Mouse (Mus musculus) forebrain, embryonic 15.5 days (tissue): ENCODE measurements at regions not wholly inside any gene's neighbourhood (a gene's known extent, or its start where the extent isn't known, plus 50 kb on each side); places are given as distances from the start of the nearest gene placed in this dataset.

ENCODE experiments used
- ATAC-seq: fragments of 200-750 bp; cut with Nextera tagmentation; replicated peaks from 2 replicates; pipeline ENCODE4 v1.8.0; 2017; ENCODE audit warnings: mild to moderate bottlenecking, moderate TSS enrichment, moderate library complexity
- H3K27ac ChIP-seq: fragments of 300-500 bp; sonication (generic); replicated peaks from 2 replicates; pipeline ENCODE4 v1.5.1; 2015; ENCODE audit warnings: mild to moderate bottlenecking, inconsistent platforms
- H3K27me3 ChIP-seq: fragments of 300-500 bp; sonication (generic); 2 replicates; pipeline ENCODE4 v1.6.1; 2015; ENCODE audit warnings: inconsistent platforms
- H3K36me3 ChIP-seq: fragments of 300-500 bp; sonication (generic); 2 replicates; pipeline ENCODE4 v1.6.1; 2015; ENCODE audit warnings: mild to moderate bottlenecking, inconsistent platforms
- H3K4me1 ChIP-seq: fragments of 300-500 bp; sonication (generic); 2 replicates; pipeline ENCODE4 v1.6.1; 2015; ENCODE audit warnings: inconsistent platforms
- H3K4me2 ChIP-seq: fragments of 300-500 bp; sonication (generic); replicated peaks from 2 replicates; pipeline ENCODE4 v1.6.1; 2015; ENCODE audit warnings: mild to moderate bottlenecking, inconsistent platforms
- H3K4me3 ChIP-seq: fragments of 300-500 bp; sonication (generic); 2 replicates; pipeline ENCODE4 v1.5.1; 2015; ENCODE audit warnings: mild to moderate bottlenecking, inconsistent platforms
- H3K9ac ChIP-seq: fragments of 300-500 bp; sonication (generic); replicated peaks from 2 replicates; pipeline ENCODE4 v1.6.1; 2015; ENCODE audit warnings: mild to moderate bottlenecking, inconsistent platforms
- H3K9me3 ChIP-seq: fragments of 300-500 bp; sonication (generic); 2 replicates; pipeline ENCODE4 v1.6.1; 2016; ENCODE audit warnings: inconsistent platforms
- WGBS: fragments of 180-500 bp; shearing (Covaris S2); methylation state at CpG from one replicate; pipeline ENCODE4 v1.1.7; 2015; ENCODE audit warnings: mixed read lengths; 5-methylcytosine and 5-hydroxymethylcytosine counted together

DNA sequence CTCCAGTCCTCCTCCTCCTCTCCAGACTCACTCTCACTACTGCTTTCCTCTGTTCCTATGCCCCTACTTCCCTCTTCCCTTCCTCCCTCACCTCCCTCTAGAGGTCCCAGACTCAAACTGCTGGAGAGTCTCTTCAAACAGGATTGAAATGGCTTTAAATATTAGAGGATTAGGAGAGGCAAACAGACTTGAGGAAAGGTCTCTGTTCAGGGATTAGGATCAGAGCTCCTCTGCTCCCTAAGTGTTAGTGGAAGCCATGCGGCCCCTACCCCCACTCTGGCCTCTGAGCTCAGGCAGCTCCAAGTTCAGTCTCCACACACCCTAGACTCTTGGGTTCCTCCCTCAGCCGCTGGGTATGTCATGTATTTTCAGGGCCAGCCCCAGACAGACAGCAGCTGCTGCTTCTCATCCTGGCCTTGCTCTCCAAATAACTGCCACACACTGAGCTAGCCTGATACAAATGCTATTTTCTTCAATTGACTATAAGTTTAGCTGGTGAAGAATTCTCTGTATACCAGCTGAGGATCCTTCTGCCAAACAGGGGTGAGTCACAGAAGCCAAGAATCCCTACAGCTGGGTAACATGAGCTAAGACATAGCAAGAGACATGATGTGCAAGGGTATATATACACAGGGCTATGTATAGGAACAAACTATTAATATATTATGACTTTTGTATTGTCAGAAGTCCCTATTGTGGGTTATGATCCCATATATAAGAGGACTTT, 55.2 kb upstream of the Nxpe4 start:
- no peaks in the 10 kb centered on the region for H3K36me3 ChIP-seq
- no peak overlapping the region for H3K27ac ChIP-seq
- H3K4me1 ChIP-seq = peaks cover 6% of the 10 kb centered on the region; the same call in 1 of the 2 replicates
- no peak overlapping the region for H3K4me3 ChIP-seq
- H3K9ac ChIP-seq = no peak overlapping the region
- ATAC-seq = no peak
- 52% methylated on average over 2 of the region's 2 CpGs for whole genome bisulfite sequencing
- no peaks in the 10 kb centered on the region for H3K27me3 ChIP-seq
- H3K4me2 ChIP-seq = no peak overlapping the region
- H3K9me3 ChIP-seq = no peaks in the 10 kb centered on the region

DNA sequence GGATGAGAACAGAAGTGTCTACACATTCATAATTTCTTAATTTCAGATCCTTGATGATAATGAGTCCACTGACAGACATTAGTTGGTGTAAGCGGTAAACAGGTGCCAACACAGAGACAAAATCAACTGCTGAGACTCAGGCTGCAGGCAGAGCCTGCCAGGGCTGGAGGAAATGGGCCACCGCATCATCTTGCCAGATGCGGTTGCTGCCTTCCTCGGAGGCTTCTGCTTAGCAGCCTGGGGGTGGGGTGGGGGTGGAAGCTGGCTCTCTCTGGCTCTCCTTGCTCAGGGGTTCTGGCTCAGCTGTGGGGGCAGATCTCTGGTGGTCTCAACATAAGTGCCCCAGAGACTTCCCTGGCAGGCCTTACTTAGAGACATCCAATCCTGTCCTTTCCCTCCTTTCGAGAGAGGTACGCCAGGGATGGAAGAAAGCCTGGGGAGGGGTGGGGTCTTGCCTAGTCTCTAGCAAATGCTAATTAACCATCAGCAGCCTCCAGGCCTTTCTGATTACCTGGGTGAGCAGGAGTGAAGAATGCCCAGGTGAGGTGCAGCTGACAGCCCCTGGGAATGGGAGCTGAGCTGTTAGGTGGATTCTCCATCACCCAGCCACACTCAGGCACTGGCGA, 52.7 kb upstream of the Nxpe4 start:
- peaks cover 6% of the 10 kb centered on the region; the same call in 1 of the 2 replicates for H3K4me1 ChIP-seq
- H3K4me3 ChIP-seq = no peak overlapping the region
- no peak overlapping the region for H3K4me2 ChIP-seq
- H3K9me3 ChIP-seq = no peaks in the 10 kb centered on the region
- no peaks in the 10 kb centered on the region for H3K27me3 ChIP-seq
- no peak for ATAC-seq
- no peaks in the 10 kb centered on the region for H3K36me3 ChIP-seq
- H3K9ac ChIP-seq = no peak overlapping the region
- no peak overlapping the region for H3K27ac ChIP-seq
- 44% methylated on average over 7 of the region's 7 CpGs for WGBS

DNA sequence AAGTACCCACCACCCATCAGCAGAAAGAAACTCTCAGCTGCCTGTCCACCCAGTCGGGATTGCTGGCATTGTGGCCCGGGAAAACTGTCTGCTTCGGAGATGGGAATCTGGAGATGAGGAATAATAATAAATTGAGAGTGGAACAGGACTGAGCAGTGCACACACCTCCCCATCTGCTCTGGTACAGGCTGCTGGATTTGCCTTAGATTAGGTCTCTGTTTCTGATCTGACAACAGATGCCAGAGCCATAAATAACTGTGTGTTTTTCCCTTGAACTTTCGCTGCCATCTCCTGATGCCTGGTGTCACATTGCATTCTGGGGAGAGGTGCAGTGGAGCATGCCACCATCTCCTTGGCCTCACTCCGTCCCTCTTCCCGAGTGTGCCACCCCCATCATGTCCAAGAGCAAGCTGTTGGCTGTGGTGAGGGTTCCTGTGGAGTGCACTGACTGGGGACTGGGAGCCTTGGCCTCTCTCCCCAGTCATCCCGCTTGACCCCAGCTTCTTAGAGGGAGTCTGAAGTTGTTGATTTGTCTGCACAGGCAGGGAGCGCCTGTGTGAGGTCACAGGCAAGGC, 50.4 kb upstream of the Nxpe4 start:
- peaks cover 6% of the 10 kb centered on the region; the same call in 1 of the 2 replicates for H3K4me1 ChIP-seq
- H3K9me3 ChIP-seq = no peaks in the 10 kb centered on the region
- no peak for ATAC-seq
- no peaks in the 10 kb centered on the region for H3K27me3 ChIP-seq
- no peak overlapping the region for H3K9ac ChIP-seq
- H3K4me3 ChIP-seq = no peak overlapping the region
- H3K36me3 ChIP-seq = no peaks in the 10 kb centered on the region
- 59% methylated on average over 8 of the region's 8 CpGs for WGBS
- no peak overlapping the region for H3K4me2 ChIP-seq
- H3K27ac ChIP-seq = no peak overlapping the region
